Mouse (Mus musculus) telencephalon, adult 2 months (tissue): ENCODE results near the gene Gm15448.
"Not testable (repeated sequence)": the region's sequence is repeated elsewhere in the genome, so short reads cannot be mapped to it uniquely, and the experiment has no call there.

ENCODE experiments used
- DNase-seq: peaks from one replicate; pipeline ENCODE4 v3.0.0-alpha.2; 2011; ENCODE audit warnings: low read depth, low spot score

Gene Gm15448

GRCm38 (mm10) chr7:3825599-3825998, at the start of gene Gm15448:
Gene Gm15448 (minus strand): TSS chr7:3825687.
- not testable (repeated sequence) for DNase-seq

DNA sequence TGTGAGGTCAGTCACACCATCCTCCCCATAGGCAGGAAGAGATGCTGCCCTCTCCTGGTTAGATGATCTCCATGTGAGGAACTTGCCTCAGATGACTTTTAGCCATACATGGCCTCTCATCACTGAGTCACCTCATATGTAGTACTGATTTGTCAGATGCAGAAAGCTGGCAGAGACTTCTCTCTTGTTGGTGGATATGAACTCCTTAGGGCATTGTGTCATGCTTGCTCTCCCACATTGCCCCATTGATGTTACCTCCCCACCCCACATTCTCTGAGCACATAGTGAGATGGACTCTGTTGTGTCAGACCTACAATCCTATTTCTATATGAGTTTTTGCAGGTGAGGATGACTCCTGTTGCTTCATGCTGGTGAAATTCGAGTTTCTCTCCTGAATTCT, 49.5 kb upstream of the Gm15448 start:
- not testable (repeated sequence) for DNase-seq

DNA sequence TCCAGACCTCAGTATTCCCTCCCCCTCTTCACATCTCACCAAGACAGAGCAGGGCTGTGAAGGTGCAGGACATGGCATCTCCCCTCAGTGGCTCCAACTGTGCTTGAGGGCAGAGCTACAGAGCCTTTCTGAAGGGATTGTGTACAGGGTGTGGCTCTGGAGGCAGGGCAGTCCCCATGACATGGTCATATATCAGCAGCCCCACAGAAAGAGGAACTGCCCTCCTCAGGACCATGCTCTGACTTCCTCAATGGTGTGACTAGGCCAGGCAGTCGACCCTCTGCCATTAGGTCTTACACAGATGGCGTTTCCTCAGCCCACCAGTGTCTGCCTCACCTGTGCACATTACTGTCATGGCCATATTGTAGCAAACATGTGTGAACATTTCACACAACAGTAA, 19.5 kb upstream of the Gm15448 start, which contains the start of gene Pira2:
TSS of gene Pira2 (minus strand) at position 101 of the 400 bp plus-strand sequence.
- not testable (repeated sequence) for DNase-seq

- not testable (repeated sequence) for DNase-seq
Observed at GRCm38 (mm10) chr7:3837854-3838253, 12.4 kb upstream of the Gm15448 start.

DNA sequence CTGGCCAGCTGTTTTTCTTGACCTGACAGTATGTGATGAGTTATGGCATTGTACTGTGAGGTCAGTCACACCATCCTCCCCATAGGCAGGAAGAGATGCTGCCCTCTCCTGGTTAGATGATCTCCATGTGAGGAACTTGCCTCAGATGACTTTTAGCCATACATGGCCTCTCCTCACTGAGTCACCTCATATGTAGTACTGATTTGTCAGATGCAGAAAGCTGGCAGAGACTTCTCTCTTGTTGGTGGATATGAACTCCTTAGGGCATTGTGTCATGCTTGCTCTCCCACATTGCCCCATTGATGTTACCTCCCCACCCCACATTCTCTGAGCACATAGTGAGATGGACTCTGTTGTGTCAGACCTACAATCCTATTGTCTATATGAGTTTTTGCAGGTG, 5.1 kb upstream of the Gm15448 start:
- DNase-seq, result not testable (repeated sequence)

GRCm38 (mm10) chr7:3811912-3812311, 13.6 kb downstream of the Gm15448 start:
- not testable (repeated sequence) for DNase-seq

DNA sequence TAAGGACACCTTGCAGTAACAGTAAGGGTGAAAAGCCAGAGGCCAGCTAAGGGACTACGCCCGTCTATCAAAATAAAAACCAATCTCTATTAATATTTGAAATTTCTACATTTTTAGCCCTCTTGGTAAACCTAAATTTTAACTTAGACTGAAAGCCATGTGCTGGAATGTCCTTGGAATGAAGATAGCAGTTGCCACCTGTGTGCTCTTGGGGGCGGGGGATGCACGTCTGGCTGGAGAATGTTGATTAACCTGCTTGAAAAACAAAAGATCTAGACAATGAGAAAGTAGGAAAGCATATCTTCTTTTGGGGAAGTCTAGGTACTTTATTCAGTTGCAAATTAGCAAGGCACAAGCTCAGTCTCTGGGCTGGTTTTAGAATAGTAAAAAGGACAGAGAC, 22.6 kb downstream of the Gm15448 start:
- DNase-seq, result not testable (repeated sequence)

DNA sequence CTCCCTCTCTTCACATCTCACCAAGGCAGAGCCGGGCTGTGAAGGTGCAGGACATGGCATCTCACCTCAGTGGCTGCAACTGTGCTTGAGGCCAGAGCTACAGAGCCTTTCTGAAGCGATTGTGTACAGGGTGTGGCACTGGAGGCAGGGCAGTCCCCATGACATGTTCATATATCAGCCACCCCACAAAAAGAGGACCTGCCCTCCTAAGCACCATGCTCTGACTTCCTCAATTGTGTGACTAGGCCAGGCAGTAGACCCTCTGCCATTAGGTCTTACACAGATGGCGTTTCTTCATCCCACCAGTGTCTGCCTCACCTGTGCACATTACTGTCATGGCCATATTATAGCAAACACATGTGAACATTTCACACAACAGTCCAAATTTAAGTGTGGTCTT, 25.5 kb downstream of the Gm15448 start:
- not testable (repeated sequence) for DNase-seq

DNA sequence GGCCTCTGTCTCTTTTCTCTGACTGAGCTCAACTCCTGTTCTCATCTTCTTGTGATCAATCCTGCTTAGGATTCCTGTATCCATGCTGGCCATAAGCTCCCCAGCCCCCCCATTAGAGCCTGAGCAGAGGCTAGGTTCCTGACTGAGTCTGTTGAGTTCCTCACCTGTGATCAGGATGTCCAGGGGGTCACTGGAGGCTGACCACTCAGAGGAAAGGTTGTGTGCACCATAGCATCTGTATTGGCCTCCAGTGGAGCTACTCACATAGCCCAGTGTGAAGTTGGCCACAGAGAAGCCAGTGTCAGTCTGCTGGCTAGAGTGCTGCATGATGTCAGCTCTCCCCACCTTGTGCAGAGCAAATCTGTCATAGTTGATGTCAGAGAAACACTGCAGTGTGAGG, 29.2 kb downstream of the Gm15448 start:
- not testable (repeated sequence) for DNase-seq
